Mouse (Mus musculus) CH12.LX (cell line): ENCODE results near the gene Nt5c. TPM values are rescaled to one million over a fixed set of nuclear protein-coding genes. Genes with fewer than 3 reads are reported as not detected.

Experiments
- DNase-seq: peaks from one replicate; pipeline ENCODE4 v3.0.0-alpha.2; 2013; ENCODE audit errors: extremely low read depth
- H3K27ac ChIP-seq: 2 replicates; pipeline ENCODE4 v1.5.1; 2012; ENCODE audit warnings: low read depth, mild to moderate bottlenecking, control low read depth, moderate library complexity; ENCODE audit not compliant: insufficient read depth
- H3K27me3 ChIP-seq: replicated peaks from 2 replicates; pipeline ENCODE3; 2012; ENCODE audit warnings: inconsistent platforms
- H3K36me3 ChIP-seq, 2 experiments: replicated peaks in 1 of 2; 2 replicates each; pipeline versions ENCODE3 to v1.6.1; 2012; ENCODE audit warnings: inconsistent platforms in 1 of 2, low read length in 1 of 2, mild to moderate bottlenecking in 1 of 2, mixed read lengths in 1 of 2, moderate library complexity in 1 of 2; ENCODE audit not compliant: control insufficient read depth in 1 of 2, insufficient read depth in 1 of 2
- H3K4me1 ChIP-seq, 2 experiments: 2 replicates each; pipeline ENCODE4 v1.6.1; 2012; ENCODE audit warnings: inconsistent platforms in 1 of 2, moderate library complexity in 1 of 2; ENCODE audit not compliant: insufficient read depth in 2 of 2, control insufficient read depth in 1 of 2
- H3K4me2 ChIP-seq: 2 replicates; pipeline ENCODE4 v1.6.1; 2012; ENCODE audit warnings: low read depth, mild to moderate bottlenecking, control low read depth; ENCODE audit not compliant: poor library complexity, insufficient read depth, severe bottlenecking
- H3K4me3 ChIP-seq, 3 experiments: fragments of 150-350 bp in 1 of 3; sonication (generic) in 1 of 3; replicated peaks in 1 of 3; 2 replicates each; pipeline versions ENCODE3 to v1.5.1; 2011 to 2012; ENCODE audit warnings: low read depth in 2 of 3, low read length in 2 of 3, mild to moderate bottlenecking in 2 of 3, moderate library complexity in 2 of 3, control low read depth in 1 of 3, improper control_type of control experiment in 1 of 3, inconsistent platforms in 1 of 3, mixed read lengths in 1 of 3; ENCODE audit not compliant: poor library complexity in 1 of 3
- H3K79me2 ChIP-seq: replicated peaks from 2 replicates; pipeline ENCODE4 v1.6.1; 2012; ENCODE audit warnings: mild to moderate bottlenecking, moderate library complexity; ENCODE audit not compliant: control insufficient read depth, poor library complexity, insufficient read depth, severe bottlenecking; ENCODE audit errors: extremely low read depth
- H3K9ac ChIP-seq: 2 replicates; pipeline ENCODE4 v1.6.1; 2012; ENCODE audit warnings: low read depth, mild to moderate bottlenecking, control low read depth, moderate library complexity; ENCODE audit not compliant: insufficient read depth
- H3K9me3 ChIP-seq: replicated peaks from 2 replicates; pipeline ENCODE3; 2012; ENCODE audit warnings: low read length, inconsistent platforms, mixed read lengths
- E2F4 ChIP-seq: IDR thresholded peaks from 2 replicates; pipeline ENCODE4 v1.6.1; 2011; ENCODE audit warnings: low read depth, low read length, improper control_type of control experiment; ENCODE audit not compliant: insufficient replicate concordance
- EP300 ChIP-seq: IDR thresholded peaks from 2 replicates; pipeline ENCODE4 v1.6.1; 2011; ENCODE audit warnings: low read length, improper control_type of control experiment
- HCFC1 ChIP-seq: IDR thresholded peaks from 2 replicates; pipeline ENCODE4 v1.6.1; 2012; ENCODE audit warnings: low read depth, mild to moderate bottlenecking, inconsistent platforms, low read length, improper control_type of control experiment
- IRF4 ChIP-seq: IDR thresholded peaks from 2 replicates; pipeline ENCODE4 v1.6.1; 2014; ENCODE audit warnings: low read depth, mild to moderate bottlenecking, inconsistent platforms, low read length, improper control_type of control experiment
- JUN ChIP-seq: IDR thresholded peaks from 2 replicates; pipeline ENCODE4 v1.6.1; 2011; ENCODE audit warnings: low read depth, mild to moderate bottlenecking, low read length, improper control_type of control experiment, moderate library complexity; ENCODE audit not compliant: insufficient read depth
- JUND ChIP-seq: conservative IDR thresholded peaks from 2 replicates; pipeline ENCODE4 v1.6.1; 2011; ENCODE audit warnings: low read depth, low read length, improper control_type of control experiment
- MAFK ChIP-seq: IDR thresholded peaks from 2 replicates; pipeline ENCODE4 v1.6.1; 2011; ENCODE audit warnings: low read length, improper control_type of control experiment; ENCODE audit not compliant: insufficient replicate concordance
- MAX ChIP-seq: IDR thresholded peaks from 2 replicates; pipeline ENCODE4 v1.6.1; 2011; ENCODE audit warnings: low read length, improper control_type of control experiment
- MAZ ChIP-seq: IDR thresholded peaks from 2 replicates; pipeline ENCODE4 v1.6.1; 2012; ENCODE audit warnings: low read depth, mild to moderate bottlenecking, inconsistent platforms, low read length, improper control_type of control experiment, moderate library complexity
- NRF1 ChIP-seq: IDR thresholded peaks from 2 replicates; pipeline ENCODE4 v1.6.1; 2014; ENCODE audit warnings: low read depth, mild to moderate bottlenecking, inconsistent platforms, low read length, improper control_type of control experiment, moderate library complexity
- PAX5 ChIP-seq: IDR thresholded peaks from 2 replicates; pipeline ENCODE4 v1.6.1; 2012; ENCODE audit warnings: low read length, inconsistent platforms, mixed read lengths
- POLR2A ChIP-seq: IDR thresholded peaks from 2 replicates; pipeline ENCODE4 v1.6.1; 2011; ENCODE audit warnings: low read depth, mild to moderate bottlenecking, improper control_type of control experiment, low read length
- POLR2AphosphoS2 ChIP-seq: IDR thresholded peaks from 2 replicates; pipeline ENCODE4 v1.6.1; 2011; ENCODE audit warnings: low read depth, low read length, improper control_type of control experiment
- RAD21 ChIP-seq: IDR thresholded peaks from 2 replicates; pipeline ENCODE4 v1.6.1; 2011; ENCODE audit warnings: low read depth, mild to moderate bottlenecking, low read length, improper control_type of control experiment, moderate library complexity
- RCOR1 ChIP-seq: conservative IDR thresholded peaks from 2 replicates; pipeline ENCODE4 v1.6.1; 2012; ENCODE audit warnings: low read depth, mild to moderate bottlenecking, inconsistent platforms, low read length, improper control_type of control experiment
- SIN3A ChIP-seq: IDR thresholded peaks from 2 replicates; pipeline ENCODE4 v1.6.1; 2012; ENCODE audit warnings: low read length, improper control_type of control experiment, inconsistent platforms
- UBTF ChIP-seq: IDR thresholded peaks from 2 replicates; pipeline ENCODE4 v1.6.1; 2012; ENCODE audit warnings: low read depth, mild to moderate bottlenecking, inconsistent platforms, low read length, improper control_type of control experiment, moderate library complexity
- USF1 ChIP-seq: IDR thresholded peaks from 2 replicates; pipeline ENCODE4 v1.6.1; 2014; ENCODE audit warnings: low read depth, mild to moderate bottlenecking, inconsistent platforms, low read length, improper control_type of control experiment
- ZKSCAN1 ChIP-seq: IDR thresholded peaks from 2 replicates; pipeline ENCODE4 v1.6.1; 2012; ENCODE audit warnings: low read depth, inconsistent platforms, low read length, improper control_type of control experiment, borderline replicate concordance
- ZNF384 ChIP-seq: IDR thresholded peaks from 2 replicates; pipeline ENCODE4 v1.6.1; 2012; ENCODE audit warnings: low read depth, low read length, improper control_type of control experiment, inconsistent platforms
- dilution Hi-C: fragments of 300-500 bp; cut with MboI; formaldehyde crosslinking; loops from 2 replicates; pipeline ENCODE4 v1.14.3; 2020; ENCODE audit warnings: low sequenced_read_pairs; ENCODE audit not compliant: extremely low pct_unique_long_range_greater_than_20kb, extremely low pct_ligation_motif_present
- in situ Hi-C: fragments of 300-500 bp; cut with MboI; formaldehyde crosslinking; loops from 3 replicates; pipeline ENCODE4 v1.14.3; 2019; ENCODE audit warnings: low sequenced_read_pairs, low pct_ligation_motif_present, low pct_unique_long_range_greater_than_20kb, mixed read lengths
- polyA plus RNA-seq: library from polyadenylated mRNA; unstranded; fragments of >175 nt; gene quantifications from 2 replicates; pipeline ENCODE4 v1.2.1, GENCODE M21; 2012; ENCODE audit warnings: low read depth; ENCODE audit not compliant: insufficient read length
- total RNA-seq, 2 experiments: library from RNA; depleted of rRNA; stranded (reverse); fragments of 300-350 nt in 1 of 2; fragments of >200 nt in 1 of 2; gene quantifications; 2 replicates each; pipeline ENCODE4 v1.2.3; 2012 to 2014

The Nt5c gene
- total and polyA plus RNA-seq, 3 experiments = 65.3 to 175 (median 151) TPM

- Histone ChIP-seq H3K9ac (no peak overlapping the region), H3K27me3 (peaks cover 62% of the 10 kb centered on the region), H3K4me3 (no peak overlapping the region), H3K79me2 (no peaks in the 10 kb centered on the region), H3K27ac (no peak overlapping the region), H3K9me3 (peaks cover 10% of the 10 kb centered on the region), H3K4me1 (peaks cover 3 to 20% of the 10 kb centered on the region in 2 experiments), H3K4me2 (no peak overlapping the region), H3K36me3 (no peaks in the 10 kb centered on the region)
- in situ Hi-C loops (no loop called here), dilution Hi-C loops (no loop called here)
- no peak for DNase-seq
- no peak for TF ChIP-seq UBTF
- no peak for TF ChIP-seq JUN
- no peak for TF ChIP-seq RAD21
- no peak for TF ChIP-seq RCOR1
- TF ChIP-seq PAX5 = no peak
- no peak for TF ChIP-seq ZKSCAN1
- TF ChIP-seq POLR2A = no peak
- no peak for TF ChIP-seq EP300
- TF ChIP-seq ZNF384 = no peak
- no peak for TF ChIP-seq NRF1
- TF ChIP-seq, all 38 proteins: peak for 0
Observed at GRCm38 (mm10) chr11:115448075-115448474, 43.6 kb downstream of the Nt5c start.

- TF ChIP-seq USF1 (no peak), SIN3A (no peak), PAX5 (no peak), HCFC1 (no peak), JUND (no peak), IRF4 (no peak), EP300 (no peak), MAZ (no peak), MAX (no peak), MAFK (no peak), UBTF (no peak), RAD21 (no peak), POLR2AphosphoS2 (no peak), E2F4 (no peak)
- dilution Hi-C loops = no loop called here
- no peak overlapping the region for H3K9ac ChIP-seq
Observed at GRCm38 (mm10) chr11:115447321-115447885, 44.3 kb downstream of the Nt5c start.

More at GRCm38 (mm10) chr11:115447321-115447885, 44.3 kb downstream of the Nt5c start:
- Histone ChIP-seq H3K36me3 (no peaks in the 10 kb centered on the region), H3K27me3 (peaks cover 62% of the 10 kb centered on the region), H3K27ac (no peak overlapping the region), H3K4me1 (peaks cover 3 to 19% of the 10 kb centered on the region in 2 experiments), H3K4me2 (no peak overlapping the region), H3K4me3 (no peak overlapping the region), H3K9me3 (peaks cover 10% of the 10 kb centered on the region), H3K79me2 (no peaks in the 10 kb centered on the region)
- no peak for DNase-seq
- in situ Hi-C loops = no loop called here
